ENCODE assay signal across 12 mouse cellular contexts in the genomic region with DNA sequence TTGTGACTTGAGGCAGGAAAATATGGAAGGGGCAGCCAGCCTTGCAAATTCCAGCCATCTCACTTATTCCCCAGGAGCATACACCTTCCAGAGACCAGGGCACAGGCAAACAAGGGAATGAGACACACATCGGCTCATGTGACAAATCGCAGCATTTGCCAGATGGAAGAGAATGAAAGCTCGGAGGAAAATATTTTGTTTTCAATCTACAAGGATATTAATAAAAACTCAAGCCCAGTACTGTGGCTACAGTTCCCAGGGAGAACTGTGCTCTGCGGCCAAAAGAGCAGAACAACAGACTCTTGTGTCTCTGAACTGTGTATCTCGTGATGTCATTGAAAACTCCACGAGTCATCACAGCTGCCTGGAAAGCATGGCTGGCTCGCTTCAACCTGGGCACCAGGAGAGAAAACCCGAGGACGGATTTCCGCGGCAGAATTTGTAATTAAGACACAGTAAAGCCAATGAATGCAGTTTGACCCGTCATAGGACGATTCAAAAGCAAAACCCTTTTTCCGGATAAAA. TPM values are rescaled to one million over a fixed set of nuclear protein-coding genes. Genes with fewer than 3 reads are reported as not detected.
DNase-seq lines count a peak whose midpoint lies in the region; ATAC-seq lines count a peak whose summit lies in the region.
"Had no signal": no experiment of that assay in that cellular context is flagged by ENCODE, and none has a peak within 500 bp of the region (broad histone marks: within the 10 kb centered on the region; RNA-seq: fewer than 3 reads in every experiment).

No protein-coding gene starts in this region.

- H3K4me2 ChIP-seq in intestine, embryonic 14.5 days (ENCODE audit: low read length), result no peak overlapping the region
- H3K4me2 ChIP-seq in intestine, embryonic 15.5 days (replicated peaks), result no peak overlapping the region
- H3K4me2 ChIP-seq: hindbrain, embryonic 15.5 days had no signal

- no peaks in the 10 kb centered on the region for H3K9me3 ChIP-seq in intestine, embryonic 14.5 days (ENCODE audit: control insufficient read depth, low read length)
- no peaks in the 10 kb centered on the region for H3K9me3 ChIP-seq in intestine, embryonic 15.5 days
- H3K9me3 ChIP-seq: hindbrain, embryonic 15.5 days had no signal

- DNase-seq in intestine, embryonic 14.5 days (ENCODE audit: low spot score), result peak; percentile 55
- peak; percentile 77 for DNase-seq in NIH3T3 (ENCODE audit: low read depth)
- DNase-seq in gastrocnemius, postnatal 14 days, result peak; percentile 40
- DNase-seq in heart, postnatal 4 days, result peak; percentile 34
- no peak for DNase-seq in embryo, embryonic 10.5 days (ENCODE audit: low spot score)
- no peak for DNase-seq in lung, adult 18-20 months
- DNase-seq in cerebellum, adult 18-20 months, result no peak
- DNase-seq: kidney, postnatal 14 days; liver, postnatal 0 days had no signal

- 61% methylated on average over 14 of the region's 14 CpGs for whole genome bisulfite sequencing in intestine, embryonic 14.5 days
- WGBS in intestine, embryonic 15.5 days, result 54% methylated on average over 14 of the region's 14 CpGs

- H3K27ac ChIP-seq in intestine, embryonic 14.5 days (ENCODE audit: low read depth), result peak overlapping the region; percentile 33; the same call in 1 of the 2 replicates
- no peak overlapping the region for H3K27ac ChIP-seq in intestine, embryonic 15.5 days
- H3K27ac ChIP-seq: hindbrain, embryonic 15.5 days had no signal

- H3K9ac ChIP-seq in intestine, embryonic 14.5 days (ENCODE audit: low read length), result 0 out of 2 replicates have a peak overlapping the region, but pooled peaks have one; percentile 10
- H3K9ac ChIP-seq in intestine, embryonic 15.5 days, result no peak overlapping the region
- H3K9ac ChIP-seq: hindbrain, embryonic 15.5 days; liver, postnatal 0 days had no signal

- intact Hi-C loops in gastrocnemius, postnatal 14 days (cut with DNase I; ENCODE audit: low total_unique reads), result no loop called here

- no peak overlapping the region for H3K4me3 ChIP-seq in intestine, embryonic 14.5 days (ENCODE audit: low read depth, low read length)
- no peak overlapping the region for H3K4me3 ChIP-seq in intestine, embryonic 15.5 days (replicated peaks)
- H3K4me3 ChIP-seq: hindbrain, embryonic 15.5 days had no signal

- no peak for ATAC-seq in intestine, embryonic 14.5 days (replicated peaks; ENCODE audit: low FRiP score, low TSS enrichment, low read depth)
- ATAC-seq in intestine, embryonic 15.5 days, result no peak; the same call in 1 of the 2 replicates
- ATAC-seq: liver, postnatal 0 days; Patski had no signal

- peaks cover 18% of the 10 kb centered on the region; the same call in 1 of the 2 replicates for H3K36me3 ChIP-seq in intestine, embryonic 14.5 days (ENCODE audit: control insufficient read depth, insufficient read depth, low read length)
- H3K36me3 ChIP-seq in intestine, embryonic 15.5 days, result no peaks in the 10 kb centered on the region
- H3K36me3 ChIP-seq: hindbrain, embryonic 15.5 days had no signal

- H3K27me3 ChIP-seq in intestine, embryonic 14.5 days (replicated peaks; ENCODE audit: control insufficient read depth, insufficient read depth, low read length), result no peaks in the 10 kb centered on the region
- no peaks in the 10 kb centered on the region for H3K27me3 ChIP-seq in intestine, embryonic 15.5 days (replicated peaks)
- H3K27me3 ChIP-seq: hindbrain, embryonic 15.5 days; Patski had no signal

- H3K4me1 ChIP-seq in intestine, embryonic 14.5 days (replicated peaks; ENCODE audit: control insufficient read depth, insufficient read depth, low read length), result peaks cover 73% of the 10 kb centered on the region
- H3K4me1 ChIP-seq in intestine, embryonic 15.5 days (replicated peaks), result peaks cover 69% of the 10 kb centered on the region

RNA-seq across cellular contexts. Expression of a gene that starts 50.1 kb away (rescaled TPM):
- polyA plus RNA-seq in intestine, embryonic 14.5 days (2014; fragmentation: Nextera tagmentation; extraction: Ambion mirVana), result 61.0 and 68.0 TPM in 2 replicates
- polyA plus RNA-seq in intestine, embryonic 15.5 days (2015; fragmentation: Nextera tagmentation; extraction: Ambion mirVana), result 33.9 and 41.2 TPM in 2 replicates
- total RNA-seq in gastrocnemius, postnatal 14 days (2021), result under 1 TPM in 1 of 2 experiments, not detected in 1; 0.06 TPM
- 1 to 10 TPM in 1 of 2 experiments, under 1 TPM in 1; 0.91 to 1.6 TPM for total RNA-seq in heart, postnatal 4 days (2021)

Comparison
In these comparisons a context has a peak if more than half of its experiments do, and no peak if none do; other contexts are left out.
1. DNase-seq: peak in intestine, embryonic 14.5 days (single experiment), NIH3T3 (single experiment), gastrocnemius, postnatal 14 days (single experiment) and heart, postnatal 4 days (single experiment); none in embryo, embryonic 10.5 days (single experiment), lung, adult 18-20 months (0 of 2) and cerebellum, adult 18-20 months (0 of 2).